Mouse (Mus musculus) left cerebral cortex, adult 11 months (tissue): ENCODE results near the gene Rai14.

ENCODE experiments used
- DNase-seq: peaks from one replicate; pipeline ENCODE4 v3.0.0; 2022; ENCODE audit warnings: low spot score

Rai14 gene

DNA sequence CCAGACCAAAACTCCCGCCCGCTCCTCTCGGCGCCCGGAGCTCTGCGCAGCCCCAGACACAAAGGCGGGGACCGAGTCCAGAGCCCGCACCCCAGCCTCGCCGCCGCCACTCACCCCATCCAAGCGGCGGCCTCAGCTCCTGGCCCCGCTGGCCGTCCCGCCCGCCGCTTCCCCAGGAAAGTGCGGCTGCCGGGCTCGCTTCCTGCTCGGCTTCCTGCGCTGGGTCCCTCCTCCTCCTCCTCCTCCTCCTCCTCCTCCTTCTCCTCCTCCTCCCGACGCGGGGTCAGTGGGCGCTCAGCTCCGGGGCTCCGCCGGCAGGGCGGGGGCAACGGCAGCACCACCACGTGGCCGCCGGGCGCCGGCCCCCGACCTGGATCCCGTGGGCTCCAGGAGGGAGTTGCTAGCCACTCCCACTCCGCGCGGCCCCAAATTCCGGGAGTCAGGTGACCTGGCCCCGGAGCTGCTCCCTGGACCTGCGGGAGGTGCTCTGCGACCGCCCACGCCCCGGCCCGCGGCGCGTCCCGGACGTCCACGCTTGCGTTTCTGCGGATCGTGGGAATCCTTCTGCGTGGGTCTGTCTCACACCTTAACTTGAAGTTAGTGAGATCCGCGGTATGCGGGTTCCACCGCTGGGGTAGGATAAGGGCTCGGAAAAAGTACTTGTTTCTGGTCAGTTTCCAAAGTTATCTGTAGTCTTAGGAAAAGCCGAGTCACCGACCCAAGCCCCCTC is at the start of gene Rai14:
Gene Rai14, minus strand, starts transcription at position 216 of the 730 bp plus-strand sequence.
- peak; percentile 7 for DNase-seq

DNA sequence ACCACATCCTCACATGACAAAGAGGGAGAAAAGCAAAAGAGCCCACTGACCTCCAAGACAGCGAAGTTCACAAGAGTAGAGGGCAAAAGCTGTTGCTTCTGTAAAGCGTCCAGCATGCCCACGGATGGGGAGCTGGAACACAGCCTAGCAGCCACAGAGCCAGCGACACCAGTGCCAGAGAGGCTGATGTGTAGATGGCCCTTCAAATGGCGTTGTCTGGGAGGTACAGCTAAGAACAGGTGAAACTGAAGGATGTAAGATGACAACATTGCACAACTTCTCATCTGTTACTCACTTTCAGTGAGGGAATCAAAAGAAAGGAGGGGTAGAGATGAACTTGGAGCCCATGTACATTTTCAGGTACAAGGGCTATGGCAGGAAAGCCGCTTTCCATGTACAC is 47.0 kb upstream of the Rai14 start:
- DNase-seq, result no peak

DNA sequence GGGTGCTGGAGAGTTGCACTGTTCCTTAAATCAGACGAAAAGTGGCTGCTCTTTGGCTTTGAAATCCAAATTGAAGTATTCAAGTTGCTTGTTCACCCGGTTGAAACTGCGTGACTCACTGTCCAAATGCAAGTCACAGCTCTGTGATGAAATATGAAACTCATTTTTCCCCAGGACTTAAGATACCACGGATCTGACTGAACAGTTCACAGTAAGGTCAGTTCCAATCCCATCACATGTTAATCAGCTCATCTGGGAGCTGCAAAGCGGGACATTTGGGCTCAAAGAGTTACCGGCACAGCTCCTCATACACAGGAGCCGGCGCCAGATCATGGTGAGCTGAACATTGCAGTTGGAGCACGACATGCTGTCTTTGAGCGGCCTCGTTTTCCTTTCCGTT is 45.6 kb upstream of the Rai14 start:
- DNase-seq, result no peak

DNA sequence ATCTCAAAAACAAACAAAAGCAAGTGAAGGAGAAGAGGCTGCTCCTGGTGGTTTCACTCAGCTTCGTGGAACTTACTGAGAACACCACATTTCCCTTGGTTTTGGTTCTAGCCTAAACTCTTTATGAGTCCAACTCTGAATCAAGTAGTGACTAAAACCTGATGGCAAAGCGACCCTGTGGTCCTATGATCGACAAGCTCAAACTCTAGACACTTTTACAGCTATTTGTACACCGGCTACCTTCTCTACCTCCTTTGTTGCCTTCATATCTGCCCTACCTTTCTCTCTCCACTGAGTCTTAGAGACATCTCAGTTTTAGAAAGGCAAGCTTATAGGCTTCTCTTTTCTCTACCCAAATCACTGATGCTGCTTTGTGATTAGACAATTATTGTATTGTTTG is 45.0 kb upstream of the Rai14 start:
- no peak for DNase-seq

GRCm38 (mm10) chr15:10758808-10759207 is 44.4 kb upstream of the Rai14 start:
- no peak for DNase-seq

GRCm38 (mm10) chr15:10751141-10751540 is 36.7 kb upstream of the Rai14 start:
- no peak for DNase-seq

- no peak for DNase-seq
Observed at GRCm38 (mm10) chr15:10750339-10750738, 35.9 kb upstream of the Rai14 start.

GRCm38 (mm10) chr15:10749678-10750077 is 35.3 kb upstream of the Rai14 start:
- no peak for DNase-seq

DNA sequence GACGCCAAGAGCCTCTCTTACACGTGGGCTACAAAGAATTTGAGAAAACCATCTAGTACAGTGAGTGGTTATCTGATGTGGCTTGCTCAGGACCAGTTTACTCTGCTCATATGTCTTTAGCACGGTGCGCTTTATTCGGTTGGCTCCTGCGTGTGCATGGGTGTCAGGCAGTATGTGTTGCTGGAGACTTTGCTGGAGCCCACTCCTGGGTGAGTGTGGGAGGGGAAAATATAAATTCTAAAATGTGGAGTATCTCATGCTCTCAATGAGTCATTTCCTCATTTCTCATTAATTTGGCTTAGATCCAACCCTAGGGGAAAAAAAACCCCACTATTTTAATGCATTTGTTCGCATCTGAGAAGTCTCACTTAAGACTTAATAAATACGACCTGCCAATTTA is 33.2 kb upstream of the Rai14 start:
- no peak for DNase-seq

- DNase-seq, result no peak
Observed at GRCm38 (mm10) chr15:10747226-10747625, 32.8 kb upstream of the Rai14 start.

DNA sequence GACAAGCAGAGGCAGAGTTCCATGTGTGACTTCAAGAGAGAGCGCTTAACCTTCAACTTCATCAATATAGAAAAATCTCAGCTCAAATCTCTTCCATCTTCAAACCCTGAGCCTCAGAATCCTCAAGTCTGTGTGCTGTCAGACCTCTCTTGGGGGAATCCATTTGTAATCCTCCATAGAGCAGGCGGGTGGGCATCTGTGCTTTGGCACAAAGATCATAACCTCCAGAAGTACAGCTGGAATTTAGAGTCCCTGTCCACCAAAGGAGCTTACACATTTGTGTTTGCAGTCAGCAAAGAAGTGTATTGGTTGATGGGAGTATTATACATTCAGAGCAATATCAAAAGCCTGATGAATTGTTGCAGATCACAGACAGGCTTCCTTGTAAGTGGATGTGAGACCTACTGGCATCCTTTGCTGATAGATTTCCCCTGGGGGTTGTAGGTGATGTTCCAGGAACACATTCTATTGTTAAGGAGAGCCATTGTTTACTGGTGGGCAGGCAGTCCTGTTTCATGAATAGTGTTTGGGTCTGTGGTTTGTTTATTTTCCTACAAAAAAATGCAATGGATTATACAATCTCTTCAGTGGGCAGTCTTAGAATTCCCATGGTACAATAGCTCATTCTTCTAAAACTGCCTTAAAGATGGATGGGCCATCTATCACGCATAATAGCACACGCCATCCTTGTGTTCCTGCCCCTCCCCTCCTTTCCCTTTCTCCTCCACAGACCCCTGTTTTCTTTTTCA is 32.1 kb upstream of the Rai14 start:
- no peak for DNase-seq

- no peak for DNase-seq
Observed at GRCm38 (mm10) chr15:10742441-10742840, 28.0 kb upstream of the Rai14 start.

DNA sequence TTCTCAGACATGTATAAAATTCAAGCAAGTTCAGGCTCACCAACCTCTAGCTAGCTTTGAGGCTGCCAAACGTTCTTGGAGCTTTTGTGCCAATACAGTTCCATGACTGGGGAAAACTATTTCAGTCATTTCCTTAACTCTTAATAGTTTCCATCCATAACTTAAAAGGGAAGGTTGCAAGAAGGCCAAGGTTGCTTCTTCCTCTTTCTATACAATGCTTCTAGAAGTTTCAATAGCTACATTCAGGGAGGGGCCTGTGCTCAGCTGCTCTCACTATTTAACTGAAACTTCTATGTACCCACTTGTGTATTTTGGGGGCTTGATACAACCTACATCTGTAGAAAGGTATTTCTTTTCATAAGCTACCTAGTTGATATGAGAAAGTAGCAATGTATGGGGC is 24.9 kb upstream of the Rai14 start:
- no peak for DNase-seq

DNA sequence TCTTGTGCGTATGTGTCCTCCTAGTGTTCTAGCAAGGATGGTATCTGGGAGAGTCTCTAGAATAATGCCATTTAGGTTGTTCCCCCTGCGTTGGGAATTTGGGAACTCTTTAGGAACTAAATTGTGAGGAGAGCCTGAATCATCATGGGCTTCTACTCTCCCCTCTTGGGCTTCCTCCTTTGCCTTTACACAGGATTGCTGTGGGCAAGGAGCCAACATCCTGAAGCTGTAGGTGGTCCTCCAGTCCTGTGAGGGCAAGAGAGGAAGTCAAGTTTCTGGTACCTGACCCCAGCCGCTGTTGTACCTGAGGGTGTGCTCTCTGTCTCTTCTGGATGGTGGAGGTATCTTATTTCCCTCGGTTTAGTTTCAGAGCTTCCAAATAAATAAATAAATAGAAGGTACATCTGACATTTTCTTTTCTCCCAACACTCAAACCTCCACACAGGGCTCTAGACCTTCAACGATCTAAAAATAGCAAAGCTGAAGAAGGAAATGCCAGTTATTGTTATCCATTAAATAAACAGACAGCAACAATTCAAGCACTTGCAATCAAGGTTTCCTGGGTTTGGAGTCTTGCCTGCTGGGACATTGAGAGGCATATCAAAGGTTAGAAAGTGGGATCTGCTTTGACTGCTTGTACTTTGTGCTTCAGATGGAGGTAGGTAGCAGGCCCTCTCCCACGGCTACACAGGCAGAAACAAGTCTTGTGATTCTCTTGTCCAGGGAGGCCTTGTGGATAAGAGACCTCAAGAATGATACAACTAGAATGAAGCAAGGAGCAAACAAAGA is 24.1 kb upstream of the Rai14 start:
- DNase-seq, result no peak

DNA sequence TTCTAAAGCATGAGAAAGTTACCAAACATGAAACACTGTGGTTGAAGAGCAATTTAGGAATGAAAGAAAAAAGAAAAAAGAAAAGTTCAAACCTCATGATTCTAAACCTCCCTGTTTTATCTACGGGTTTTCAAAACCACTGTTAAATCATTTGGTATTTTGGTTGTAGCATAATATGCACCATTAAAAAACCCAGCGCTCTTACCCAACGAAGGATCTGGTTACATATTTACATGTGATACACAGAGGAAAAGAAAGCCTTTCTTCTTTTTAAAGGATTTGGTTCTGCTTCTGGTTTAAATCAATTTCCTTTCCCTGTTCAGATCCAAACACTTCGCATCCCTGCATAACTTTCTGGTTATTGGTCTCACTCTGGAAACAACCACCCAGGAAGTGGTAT is 21.5 kb upstream of the Rai14 start:
- no peak for DNase-seq

GRCm38 (mm10) chr15:10735216-10735615 is 20.8 kb upstream of the Rai14 start:
- no peak for DNase-seq

DNA sequence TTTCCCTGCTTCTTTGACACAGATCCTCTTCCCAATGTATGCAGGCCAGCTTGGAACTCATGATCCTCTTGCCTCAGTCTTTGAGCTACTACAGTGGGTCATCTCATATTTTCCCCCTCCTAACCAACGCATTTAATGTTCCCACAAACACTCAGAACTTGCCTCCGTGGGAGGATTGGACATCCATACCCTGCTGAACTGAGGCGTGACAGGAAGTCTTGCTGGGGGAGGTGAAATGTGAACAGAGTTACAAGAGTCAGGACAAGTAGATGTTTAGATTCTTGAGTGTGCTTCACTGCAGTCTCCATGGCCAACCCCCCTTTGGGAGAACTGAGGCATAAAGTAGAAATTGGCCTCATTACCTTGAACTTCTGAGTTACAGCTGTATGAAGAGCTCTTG is 17.0 kb upstream of the Rai14 start:
- DNase-seq, result no peak

GRCm38 (mm10) chr15:10726272-10726671 is 11.8 kb upstream of the Rai14 start:
- DNase-seq, result no peak

DNA sequence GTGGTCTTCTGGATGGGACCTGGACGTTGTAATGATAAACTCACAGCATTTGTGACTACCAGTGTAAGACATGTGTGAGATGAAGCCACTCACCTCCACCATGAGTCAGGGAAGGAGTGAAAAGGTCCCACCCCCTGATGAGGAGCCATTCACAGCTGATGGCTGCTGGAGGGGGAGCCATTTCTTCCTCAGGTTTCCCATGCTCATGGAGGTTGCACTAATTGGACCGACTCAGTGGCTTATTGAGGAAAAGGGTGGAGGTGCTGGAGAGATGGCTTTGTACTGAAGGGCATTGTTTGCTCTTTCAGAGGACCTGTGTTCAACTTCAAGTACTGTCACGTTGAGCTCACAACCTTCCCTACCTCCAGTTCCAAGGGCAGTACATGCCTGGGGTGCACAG is 10.4 kb upstream of the Rai14 start:
- no peak for DNase-seq

DNA sequence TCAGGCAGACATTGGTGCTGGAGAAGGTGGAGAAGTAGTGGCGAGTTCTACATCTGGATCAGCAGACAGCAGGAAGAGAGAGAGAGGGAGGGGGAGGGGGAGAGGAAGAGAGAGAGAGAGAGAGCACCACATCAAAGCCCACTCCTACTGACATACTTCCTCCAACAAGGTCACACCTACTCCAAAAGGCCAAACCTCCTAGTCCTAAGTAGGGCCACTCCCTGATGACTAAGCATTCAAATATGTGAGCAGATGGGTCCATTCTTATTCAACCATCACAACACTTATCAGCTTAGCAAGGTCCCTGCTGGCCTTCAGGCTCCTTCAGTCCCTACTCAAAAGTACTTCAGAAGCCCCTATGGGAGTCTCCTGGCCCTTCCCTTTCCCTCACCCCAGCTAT is 9.1 kb upstream of the Rai14 start:
- DNase-seq, result no peak

DNA sequence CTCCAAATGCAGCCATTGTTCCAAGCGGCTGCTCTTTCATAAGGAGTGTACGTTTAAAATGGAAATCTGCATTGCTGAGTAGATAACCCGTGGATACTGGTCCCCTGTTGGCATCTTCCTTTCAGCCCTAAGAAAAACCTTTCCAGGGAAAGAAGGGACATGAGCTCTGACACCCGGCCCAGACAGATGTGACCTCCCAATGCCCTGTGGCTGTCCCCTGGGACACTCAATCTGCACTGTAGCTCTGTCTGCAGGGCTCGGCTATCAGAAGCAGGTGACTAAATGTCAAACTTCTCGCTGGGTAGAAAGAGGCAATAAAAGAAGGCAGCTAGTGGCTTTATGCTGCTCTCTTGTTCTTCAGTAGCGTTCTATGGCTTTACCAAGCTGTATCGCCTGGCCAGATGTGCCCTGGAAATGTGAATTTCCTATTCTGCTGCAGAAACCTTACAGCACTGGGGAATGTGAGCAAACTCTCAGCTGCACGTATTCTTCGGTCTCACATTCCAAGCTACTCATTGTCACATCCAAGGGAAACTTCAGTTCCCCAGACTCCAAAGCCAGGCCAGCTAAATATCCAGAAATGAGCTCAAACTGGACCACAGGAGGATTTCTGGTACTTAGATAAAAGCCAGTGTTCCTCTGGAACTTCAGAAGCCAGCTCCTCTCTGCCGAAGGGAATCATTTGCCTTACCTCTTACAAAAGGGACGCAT is 8.4 kb upstream of the Rai14 start:
- no peak for DNase-seq

DNA sequence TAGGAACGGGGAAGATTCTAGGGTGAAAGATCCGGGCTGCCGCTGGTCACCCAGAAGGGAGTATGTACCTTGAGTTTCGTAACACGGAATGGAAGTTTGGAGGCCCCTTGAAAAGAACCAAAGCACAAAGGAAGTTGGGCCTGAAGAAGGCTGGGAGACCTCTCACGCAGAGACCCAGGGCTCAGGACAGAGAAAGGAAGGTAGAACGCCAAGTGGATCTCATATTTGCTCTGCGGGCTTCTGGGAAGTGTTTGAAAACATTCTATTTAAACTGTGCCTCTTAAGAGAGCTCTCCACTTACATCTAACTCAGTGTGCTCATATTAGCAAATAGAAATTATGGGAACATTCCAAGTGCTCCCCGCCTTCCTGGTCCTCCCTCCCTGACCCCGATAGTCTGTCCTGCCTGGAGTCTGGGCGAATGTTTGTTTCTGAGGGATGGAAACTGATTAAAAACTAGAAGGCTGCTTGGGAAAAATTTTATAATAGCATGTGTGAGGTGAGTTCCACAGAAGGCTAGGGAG is 6.9 kb upstream of the Rai14 start:
- no peak for DNase-seq
